ENCODE assay signal across 16 mouse cellular contexts in the genomic region with DNA sequence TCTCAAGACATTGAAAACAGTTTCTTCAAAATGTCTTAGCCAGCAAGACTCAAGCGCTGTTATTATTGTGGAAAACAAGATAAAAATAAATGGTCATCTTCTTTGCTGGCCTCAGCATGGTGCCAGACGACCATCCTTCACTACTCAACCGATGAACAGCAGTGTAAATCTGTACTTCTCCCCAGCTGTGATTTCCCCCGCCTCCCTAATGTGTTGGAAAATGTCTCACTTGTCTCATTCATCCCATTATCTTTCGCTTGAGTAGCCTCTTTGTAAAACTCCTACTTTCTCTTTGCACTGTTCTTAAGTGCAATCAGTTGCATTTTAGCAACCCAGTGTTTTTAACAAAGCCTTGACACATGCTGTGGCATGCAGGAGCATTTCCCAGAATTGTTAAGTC. TPM values are rescaled to one million over a fixed set of nuclear protein-coding genes. Genes with fewer than 3 reads are reported as not detected.
DNase-seq lines count a peak whose midpoint lies in the region; ATAC-seq and TF ChIP-seq lines count a peak whose summit lies in the region.
"Had no signal": no experiment of that assay in that cellular context is flagged by ENCODE, and none has a peak within 500 bp of the region (broad histone marks: within the 10 kb centered on the region; RNA-seq: fewer than 3 reads in every experiment).

No protein-coding gene starts in this region.

- 20% methylated on average over 5 of the region's 5 CpGs for WGBS in hindbrain, embryonic 11.5 days
- 11% methylated on average over 5 of the region's 5 CpGs for WGBS in hindbrain, embryonic 13.5 days
- 12% methylated on average over 5 of the region's 5 CpGs for WGBS in forebrain, postnatal 0 days
- 69% methylated on average over 5 of the region's 5 CpGs for WGBS in liver, embryonic 11.5 days

- no peaks in the 10 kb centered on the region; the same call in 1 of the 2 replicates for H3K4me1 ChIP-seq in hindbrain, embryonic 11.5 days (replicated peaks; ENCODE audit: control insufficient read depth, insufficient read depth, low read length)
- H3K4me1 ChIP-seq in hindbrain, embryonic 13.5 days (replicated peaks): 0 out of 2 replicates have a peak, but pooled peaks cover 6% of the 10 kb centered on the region
- no peaks in the 10 kb centered on the region for H3K4me1 ChIP-seq in ES-E14 (ENCODE audit: control insufficient read depth in 2 of 2, insufficient read depth in 2 of 2, low read length in 2 of 2, poor library complexity in 1 of 2)
- no peaks in the 10 kb centered on the region for H3K4me1 ChIP-seq in forebrain, postnatal 0 days (ENCODE audit: insufficient read depth)
- H3K4me1 ChIP-seq in liver, embryonic 11.5 days (replicated peaks; ENCODE audit: control insufficient read depth, insufficient read depth, low read length): no peaks in the 10 kb centered on the region

- no peak overlapping the region for H3K27ac ChIP-seq in hindbrain, embryonic 11.5 days (ENCODE audit: low read depth, low read length)
- H3K27ac ChIP-seq in hindbrain, embryonic 13.5 days: no peak overlapping the region
- no peak overlapping the region for H3K27ac ChIP-seq in ES-E14 (ENCODE audit: insufficient read depth, low read depth, low read length, poor library complexity, severe bottlenecking)
- H3K27ac ChIP-seq in forebrain, postnatal 0 days (ENCODE audit: low read depth, low read length): no peak overlapping the region
- H3K27ac ChIP-seq in liver, embryonic 11.5 days (ENCODE audit: low read depth, low read length): no peak overlapping the region
- H3K27ac ChIP-seq: limb, embryonic 13.5 days; neural tube, embryonic 13.5 days had no signal

- ATAC-seq in hindbrain, embryonic 11.5 days (ENCODE audit: low FRiP score): peak; percentile 87
- no peak; the same call in 1 of the 2 replicates for ATAC-seq in hindbrain, embryonic 13.5 days (ENCODE audit: low FRiP score)
- peak; percentile 34; the same call in 1 of the 2 replicates for ATAC-seq in forebrain, postnatal 0 days
- no peak for ATAC-seq in liver, embryonic 11.5 days (replicated peaks; ENCODE audit: low FRiP score)
- ATAC-seq: intestine, postnatal 0 days had no signal

- no peak overlapping the region for H3K4me3 ChIP-seq in hindbrain, embryonic 11.5 days (ENCODE audit: low read depth, low read length)
- H3K4me3 ChIP-seq in hindbrain, embryonic 13.5 days: no peak overlapping the region
- H3K4me3 ChIP-seq in ES-E14 (ENCODE audit: insufficient read depth in 1 of 2, low read depth in 1 of 2, low read length in 2 of 2, poor library complexity in 1 of 2, severe bottlenecking in 1 of 2): no peak overlapping the region
- H3K4me3 ChIP-seq in forebrain, postnatal 0 days (ENCODE audit: low read depth, low read length): no peak overlapping the region
- no peak overlapping the region for H3K4me3 ChIP-seq in liver, embryonic 11.5 days (ENCODE audit: low read depth, low read length)
- H3K4me3 ChIP-seq: limb, embryonic 13.5 days; neural tube, embryonic 13.5 days had no signal

- in situ Hi-C loops in ES-E14 (cut with MboI; ENCODE audit: low sequenced_read_pairs in 2 of 2, unreplicated experiment in 2 of 2): no loop called here

- H3K9me3 ChIP-seq in hindbrain, embryonic 11.5 days (ENCODE audit: control insufficient read depth, low read length): no peaks in the 10 kb centered on the region
- H3K9me3 ChIP-seq in hindbrain, embryonic 13.5 days: no peaks in the 10 kb centered on the region
- no peaks in the 10 kb centered on the region for H3K9me3 ChIP-seq in ES-E14 (ENCODE audit: control insufficient read depth, insufficient read depth, low read depth, low read length)
- no peaks in the 10 kb centered on the region for H3K9me3 ChIP-seq in forebrain, postnatal 0 days (ENCODE audit: low read length)
- H3K9me3 ChIP-seq in liver, embryonic 11.5 days (ENCODE audit: control insufficient read depth, low read length): no peaks in the 10 kb centered on the region
- H3K9me3 ChIP-seq: limb, embryonic 13.5 days; neural tube, embryonic 13.5 days had no signal

- peak; percentile 42 for DNase-seq in hindbrain, embryonic 11.5 days (ENCODE audit: low spot score)
- DNase-seq in ES-E14 (ENCODE audit: low read depth, low spot score): peak; percentile 15
- peak; percentile 24 for DNase-seq in embryo, embryonic 11.5 days (ENCODE audit: low read depth, low spot score)
- DNase-seq in forebrain, postnatal 0 days: no peak
- DNase-seq in kidney, adult 8-10 months: no peak
- no peak for DNase-seq in layer of hippocampus, postnatal 36 days
- DNase-seq in liver, embryonic 11.5 days (ENCODE audit: low spot score): no peak
- DNase-seq: adrenal gland, postnatal 25 days; heart, postnatal 14 days; lung, adult 2 months; right cerebral cortex, adult 18-20 months had no signal

- TF ChIP-seq CTCF in forebrain, postnatal 0 days (IDR thresholded peaks at IDR 0.05; ENCODE audit: low read depth): no peak

- H3K36me3 ChIP-seq in hindbrain, embryonic 11.5 days (ENCODE audit: control insufficient read depth, insufficient read depth, low read length): no peaks in the 10 kb centered on the region
- no peaks in the 10 kb centered on the region for H3K36me3 ChIP-seq in hindbrain, embryonic 13.5 days
- H3K36me3 ChIP-seq in ES-E14 (ENCODE audit: control insufficient read depth, insufficient read depth, low read length, poor library complexity, severe bottlenecking): no peaks in the 10 kb centered on the region
- no peaks in the 10 kb centered on the region for H3K36me3 ChIP-seq in forebrain, postnatal 0 days (ENCODE audit: insufficient read depth)
- no peaks in the 10 kb centered on the region for H3K36me3 ChIP-seq in liver, embryonic 11.5 days (ENCODE audit: control insufficient read depth, insufficient read depth, low read length)
- H3K36me3 ChIP-seq: limb, embryonic 13.5 days; neural tube, embryonic 13.5 days had no signal

- H3K4me2 ChIP-seq in hindbrain, embryonic 11.5 days (replicated peaks; ENCODE audit: low read depth, low read length): no peak overlapping the region
- H3K4me2 ChIP-seq in hindbrain, embryonic 13.5 days: no peak overlapping the region
- H3K4me2 ChIP-seq in forebrain, postnatal 0 days (ENCODE audit: low read depth): no peak overlapping the region
- no peak overlapping the region for H3K4me2 ChIP-seq in liver, embryonic 11.5 days
- H3K4me2 ChIP-seq: limb, embryonic 13.5 days; neural tube, embryonic 13.5 days had no signal

- H3K9ac ChIP-seq in hindbrain, embryonic 11.5 days (ENCODE audit: low read depth, low read length): no peak overlapping the region
- no peak overlapping the region for H3K9ac ChIP-seq in hindbrain, embryonic 13.5 days
- H3K9ac ChIP-seq in ES-E14 (ENCODE audit: insufficient read depth, low read depth, low read length, poor library complexity, severe bottlenecking): no peak overlapping the region
- no peak overlapping the region for H3K9ac ChIP-seq in forebrain, postnatal 0 days
- no peak overlapping the region for H3K9ac ChIP-seq in liver, embryonic 11.5 days (ENCODE audit: low read depth, low read length)
- H3K9ac ChIP-seq: limb, embryonic 13.5 days; neural tube, embryonic 13.5 days had no signal

- H3K27me3 ChIP-seq in hindbrain, embryonic 11.5 days (ENCODE audit: control insufficient read depth, insufficient read depth, low read length): no peaks in the 10 kb centered on the region
- peaks cover 2% of the 10 kb centered on the region; the same call in 1 of the 2 replicates for H3K27me3 ChIP-seq in hindbrain, embryonic 13.5 days
- H3K27me3 ChIP-seq in forebrain, postnatal 0 days (ENCODE audit: insufficient read depth, low read length): no peaks in the 10 kb centered on the region
- H3K27me3 ChIP-seq in liver, embryonic 11.5 days (replicated peaks; ENCODE audit: control insufficient read depth, insufficient read depth, low read length): no peaks in the 10 kb centered on the region
- H3K27me3 ChIP-seq: limb, embryonic 13.5 days had no signal

TF ChIP-seq in ES-E14, 5 proteins besides CTCF, POLR2A, EP300 and RAD21:
- TF ChIP-seq CHD2 (IDR thresholded peaks at IDR 0.05; ENCODE audit: low read depth, low read length): no peak

RNA-seq across cellular contexts. Expression of a gene that starts 9.4 kb away (rescaled TPM):
- 0.61 and 0.74 TPM in 2 replicates for polyA plus RNA-seq in hindbrain, embryonic 11.5 days (2014; fragmentation: Nextera tagmentation; extraction: Ambion mirVana)
- polyA plus RNA-seq in hindbrain, embryonic 13.5 days (2015; fragmentation: Nextera tagmentation; extraction: Ambion mirVana): 0.66 and 0.78 TPM in 2 replicates
- total RNA-seq in ES-E14 (2012; rRNA removed): 0.18 TPM in 1 of 2 replicates, not detected in the other
- total RNA-seq in forebrain, postnatal 0 days (2014; rRNA removed): 1.5 and 2.1 TPM in 2 replicates
- polyA plus RNA-seq in forebrain, postnatal 0 days (2015; fragmentation: Nextera tagmentation; extraction: Ambion mirVana): 0.81 and 0.87 TPM in 2 replicates
- total RNA-seq in layer of hippocampus, postnatal 36 days (2021): 1 to 10 TPM; 1.5 to 1.9 TPM
- polyA plus RNA-seq in liver, embryonic 11.5 days (2014; fragmentation: Nextera tagmentation; extraction: Ambion mirVana): 0.11 and 0.36 TPM in 2 replicates
- total RNA-seq: megakaryocyte progenitor cell, adult 5-6 weeks had no signal

Comparison
In these comparisons a context has a peak if more than half of its experiments do, and no peak if none do; other contexts are left out.
1. ATAC-seq: peak in hindbrain, embryonic 11.5 days (single experiment) and forebrain, postnatal 0 days (single experiment); none in hindbrain, embryonic 13.5 days (single experiment) and liver, embryonic 11.5 days (single experiment).
2. DNase-seq: peak in hindbrain, embryonic 11.5 days (single experiment), ES-E14 (single experiment) and embryo, embryonic 11.5 days (single experiment); none in forebrain, postnatal 0 days (single experiment), kidney, adult 8-10 months (0 of 2), layer of hippocampus, postnatal 36 days (0 of 2) and liver, embryonic 11.5 days (single experiment).